Mouse (Mus musculus): ENCODE measurements at regions not wholly inside any gene's neighbourhood (a gene's known extent, or its start where the extent isn't known, plus 50 kb on each side); places are given as distances from the start of the nearest gene placed in this dataset.
"Not testable (repeated sequence)": the region's sequence is repeated elsewhere in the genome, so short reads cannot be mapped to it uniquely, and the experiment has no call there.

DNA sequence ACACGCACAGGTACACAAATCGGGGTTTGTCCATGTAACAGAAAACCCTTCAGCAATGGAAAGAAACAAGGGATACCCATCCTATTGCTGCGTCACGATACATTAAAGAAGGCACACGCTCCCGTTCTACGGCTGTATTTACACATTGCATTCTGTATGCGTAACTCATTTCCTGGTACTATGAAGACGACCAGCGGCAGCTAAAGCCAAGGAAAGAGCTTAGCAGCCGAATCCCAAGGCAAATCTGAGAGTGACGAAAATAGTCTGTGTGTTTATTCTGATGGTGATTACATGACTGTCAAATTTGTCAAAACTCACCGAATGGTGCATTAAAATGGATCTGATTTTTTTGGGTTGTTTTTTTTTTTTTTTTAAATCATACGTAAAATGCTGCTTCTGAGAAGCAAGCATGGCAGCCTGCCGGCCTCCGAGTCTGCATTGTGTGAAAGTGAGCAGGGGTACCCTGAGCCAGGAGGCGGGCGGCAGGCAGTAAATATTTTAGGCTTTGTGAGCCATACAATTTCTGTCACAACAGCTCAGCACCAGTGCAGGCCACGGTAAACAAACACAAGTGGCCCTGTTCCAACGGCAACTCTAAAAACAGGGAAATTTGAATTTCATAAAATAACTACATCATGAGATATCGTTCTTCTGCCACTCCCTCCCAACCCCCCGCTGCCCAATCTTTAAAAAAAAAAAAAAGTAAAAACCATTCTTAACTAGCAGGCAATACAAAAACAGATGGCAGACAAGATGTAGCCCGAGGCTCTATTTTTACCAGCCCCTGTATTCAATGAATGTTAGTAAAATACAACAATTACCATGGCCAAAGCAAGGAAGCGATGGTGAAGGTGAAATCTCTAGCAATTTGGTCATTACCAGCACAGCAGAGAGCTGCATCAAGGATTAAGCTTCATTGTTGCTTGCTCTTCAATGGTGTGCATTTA, 164.2 kb upstream of the Kit start:
- no peak for DNase-seq

DNA sequence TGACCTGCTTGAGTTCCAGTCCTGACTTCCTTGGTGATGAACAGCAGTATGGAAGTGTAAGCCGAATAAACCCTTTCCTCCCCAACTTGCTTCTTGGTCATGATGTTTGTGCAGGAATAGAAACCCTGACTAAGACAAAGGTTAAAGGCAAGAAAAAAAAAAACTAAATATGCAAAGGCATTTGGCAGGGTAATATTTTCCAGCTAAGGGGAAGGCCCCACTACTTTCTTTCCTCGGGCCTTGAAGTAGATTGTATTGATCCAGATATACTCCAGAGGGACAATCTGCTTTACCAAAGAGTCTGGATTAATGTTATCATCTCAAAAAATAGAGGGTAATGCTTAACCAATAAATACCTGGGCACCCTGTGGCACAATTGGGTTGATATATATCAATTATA, 155.4 kb upstream of the Kit start:
- not testable (repeated sequence) for DNase-seq

DNA sequence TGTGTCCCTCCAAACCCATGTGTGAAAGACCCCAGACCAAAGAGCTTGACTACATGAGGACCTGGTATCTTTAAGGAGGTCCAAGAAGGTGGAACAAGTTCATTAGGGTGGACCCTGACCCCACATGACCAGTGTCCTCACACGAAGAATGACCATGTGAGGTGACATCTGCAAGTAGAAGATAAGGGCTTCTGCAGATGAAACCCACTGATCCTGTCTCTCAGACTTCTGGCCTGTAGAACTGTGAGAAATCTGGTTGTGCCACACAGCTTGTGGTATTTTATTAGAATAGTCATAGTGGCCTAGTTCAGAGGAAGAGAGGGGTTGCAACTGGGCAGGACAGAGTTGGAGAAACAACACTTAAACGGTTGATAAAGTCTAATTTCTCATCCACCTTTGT, 141.8 kb upstream of the Kit start:
- DNase-seq: no peak

DNA sequence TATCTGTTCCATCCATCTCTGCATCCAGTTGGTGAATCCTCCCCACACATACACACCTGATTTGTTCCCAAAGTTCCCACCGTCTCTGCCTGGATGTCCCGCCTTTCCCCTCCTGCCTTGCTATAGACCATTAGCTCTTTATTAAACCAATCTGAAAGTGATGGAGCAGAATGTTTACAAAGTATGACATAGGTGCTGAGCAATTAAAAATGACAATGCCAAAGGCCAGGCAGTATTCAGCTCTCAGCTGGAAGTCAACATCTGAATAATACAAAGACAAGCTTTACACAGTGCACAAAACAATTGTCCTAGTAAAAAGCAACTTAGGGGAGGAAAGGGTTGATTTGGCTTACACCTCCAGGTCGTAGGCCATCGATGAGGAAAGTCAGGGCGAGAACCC, 136.8 kb upstream of the Kit start:
- DNase-seq: no peak

DNA sequence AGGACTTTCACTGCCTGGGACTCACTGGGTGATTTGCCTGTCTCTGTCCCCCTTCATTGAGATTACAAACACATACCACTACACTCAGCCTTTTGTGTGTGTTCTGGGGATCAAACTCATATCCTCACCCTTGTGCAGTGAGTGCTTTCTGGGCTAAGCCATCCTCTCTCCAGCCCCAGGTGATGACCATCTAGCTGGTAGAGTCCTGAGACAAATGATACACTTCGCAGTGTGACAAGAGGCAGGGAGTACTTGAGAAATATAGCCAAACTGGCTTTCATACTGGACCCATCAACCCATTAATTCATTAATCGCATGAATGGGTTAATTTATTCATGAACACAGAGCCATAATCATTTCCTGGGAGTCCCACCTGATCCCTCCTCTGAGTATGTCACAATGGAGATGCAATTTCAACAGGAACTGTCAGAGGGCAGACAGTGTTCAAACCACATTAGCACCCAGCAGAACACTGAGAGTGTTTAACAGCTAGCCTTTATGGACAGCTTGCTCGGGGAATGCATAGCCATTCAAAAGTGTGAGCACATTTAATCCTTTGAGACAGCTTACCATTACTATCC, 130.6 kb upstream of the Kit start:
- no peak for DNase-seq

DNA sequence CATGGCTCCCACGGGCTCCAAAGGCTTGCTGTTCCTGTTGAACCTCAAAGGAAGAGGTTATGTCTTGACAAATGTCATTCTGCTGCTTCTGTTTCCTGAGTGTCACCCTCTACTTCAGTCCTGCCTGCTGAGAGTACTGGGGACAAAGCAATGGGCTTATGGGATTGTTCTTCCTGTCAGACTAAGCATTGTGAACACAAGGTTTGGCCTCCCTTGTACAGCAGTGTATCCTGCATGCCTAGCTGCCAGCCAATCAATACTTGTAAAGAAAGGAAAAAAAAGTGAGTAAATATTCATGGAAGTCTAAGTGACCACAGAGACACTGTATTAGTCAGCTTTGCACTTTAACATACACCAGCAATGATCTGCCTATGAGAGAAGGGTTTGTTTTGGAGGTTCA, 128.3 kb upstream of the Kit start:
- no peak for DNase-seq

DNA sequence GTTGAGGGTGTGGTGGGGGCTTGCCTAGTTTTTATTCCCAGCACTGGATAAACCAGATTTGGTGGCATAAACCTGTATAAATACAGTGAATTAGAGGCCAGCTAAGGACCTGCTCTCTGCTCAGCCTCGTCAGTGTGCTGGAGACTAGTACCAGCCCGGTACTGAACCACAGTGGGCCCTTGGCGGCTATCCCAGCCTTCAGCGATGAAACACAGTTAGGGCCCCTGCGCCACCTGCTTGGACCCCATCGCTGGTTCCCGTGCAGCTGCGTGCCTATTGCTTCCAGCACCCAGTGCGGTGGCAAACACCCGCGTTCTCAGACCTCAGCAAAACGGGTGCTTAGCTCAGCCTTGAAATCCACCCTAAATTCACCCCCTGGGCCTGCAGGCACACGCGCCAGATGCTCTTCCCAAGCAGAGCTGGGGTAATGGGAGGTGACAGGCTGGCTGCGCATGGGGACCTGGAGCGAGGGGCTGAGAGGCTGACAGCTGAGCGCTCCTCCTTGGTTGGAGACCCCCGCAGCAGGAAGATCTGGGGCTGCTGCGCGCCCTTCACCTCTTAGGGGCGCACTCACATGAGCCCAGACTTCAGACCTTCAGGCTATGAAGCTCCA, 124.7 kb upstream of the Kit start:
- DNase-seq: no peak

DNA sequence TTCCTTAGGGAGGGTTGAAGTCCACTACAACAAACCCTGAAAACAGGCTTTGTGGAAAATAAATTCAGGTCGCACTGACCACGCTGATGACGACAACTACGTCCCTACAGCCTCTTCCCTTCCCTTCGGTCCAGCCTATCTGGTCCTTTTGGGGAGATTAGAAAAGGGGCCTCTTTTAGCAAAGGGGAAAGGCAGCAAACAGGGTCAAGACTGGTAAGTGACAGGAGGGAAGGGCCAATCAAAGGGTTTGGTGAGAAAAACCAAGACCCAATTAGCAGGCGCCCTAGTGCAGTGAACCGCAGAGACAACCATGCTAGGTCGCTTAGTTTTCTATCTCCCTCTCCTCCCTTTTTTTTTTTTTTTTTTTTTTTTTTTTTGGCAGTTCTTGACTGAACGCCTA, 124.2 kb upstream of the Kit start:
- peak; percentile 24 to 35 for DNase-seq

DNA sequence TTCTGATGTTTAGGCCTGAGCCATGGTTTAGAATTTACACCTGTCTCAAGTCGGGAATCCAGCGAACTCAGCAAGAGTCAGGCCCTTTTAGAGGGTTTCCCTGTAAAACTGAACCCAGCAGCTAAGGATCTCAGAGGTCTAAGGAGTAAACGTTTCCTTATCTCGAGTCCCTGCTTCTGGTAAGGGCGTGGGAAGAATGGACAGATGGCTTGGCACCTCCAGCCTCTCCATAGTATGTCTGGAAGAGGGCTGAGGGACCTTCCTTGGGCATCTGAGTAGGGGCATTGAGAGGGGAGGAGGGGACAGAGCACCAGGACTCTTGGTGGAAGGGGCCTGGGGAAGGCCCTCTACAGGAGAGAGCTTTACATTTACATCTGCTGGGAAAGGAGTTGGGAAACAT, 123.6 kb upstream of the Kit start:
- no peak for DNase-seq

DNA sequence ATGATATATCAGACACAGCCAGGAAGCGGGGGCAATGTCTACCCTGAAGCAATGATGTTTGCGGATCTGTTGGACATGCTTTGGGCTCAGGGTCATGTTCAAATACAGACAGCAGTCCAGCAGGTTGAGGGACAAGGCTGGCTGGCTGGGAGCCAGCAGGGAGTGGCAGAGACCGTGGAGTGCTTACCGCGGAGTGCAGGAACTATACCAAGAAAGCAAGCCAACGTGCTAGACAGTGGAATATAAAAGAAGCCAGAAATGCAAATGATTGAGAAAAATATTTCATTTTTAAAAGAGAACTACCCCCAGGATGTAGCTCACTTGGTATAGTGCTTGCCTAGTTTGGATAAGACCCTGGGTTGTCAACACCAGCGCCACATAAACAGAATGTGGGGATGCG, 123.0 kb upstream of the Kit start:
- peak; percentile 46 to 70 for DNase-seq

DNA sequence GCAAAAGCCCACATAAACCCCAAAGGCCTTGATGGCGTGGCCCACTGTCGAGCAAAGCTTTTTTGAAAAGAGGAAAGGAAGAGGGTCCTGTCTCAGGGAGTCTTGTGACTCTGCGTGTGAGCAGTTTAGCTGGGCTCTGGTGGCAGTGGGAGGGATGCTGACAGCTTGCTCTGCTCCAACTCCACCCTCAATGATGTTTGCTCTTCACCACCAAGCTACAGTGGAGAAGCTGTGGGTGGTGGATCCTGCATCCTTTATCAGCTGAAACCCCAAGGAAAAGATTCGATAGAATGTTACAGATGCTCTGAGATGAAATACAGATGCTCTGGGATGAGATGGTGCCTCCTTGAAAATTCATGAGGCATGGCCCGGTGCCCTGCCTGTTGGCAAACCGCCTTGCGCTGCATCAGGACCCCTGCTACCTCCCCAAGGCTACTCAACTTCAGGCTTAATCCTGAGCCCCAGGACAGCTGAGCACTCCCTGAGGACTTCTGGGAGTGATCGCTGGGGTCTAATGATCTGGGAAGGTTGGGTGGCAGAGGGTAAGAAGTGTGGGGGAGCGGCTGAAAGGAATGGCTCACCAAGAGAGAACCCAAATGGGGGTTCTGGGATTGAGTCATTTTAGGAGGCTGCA, 120.8 kb upstream of the Kit start:
- DNase-seq: no peak

DNA sequence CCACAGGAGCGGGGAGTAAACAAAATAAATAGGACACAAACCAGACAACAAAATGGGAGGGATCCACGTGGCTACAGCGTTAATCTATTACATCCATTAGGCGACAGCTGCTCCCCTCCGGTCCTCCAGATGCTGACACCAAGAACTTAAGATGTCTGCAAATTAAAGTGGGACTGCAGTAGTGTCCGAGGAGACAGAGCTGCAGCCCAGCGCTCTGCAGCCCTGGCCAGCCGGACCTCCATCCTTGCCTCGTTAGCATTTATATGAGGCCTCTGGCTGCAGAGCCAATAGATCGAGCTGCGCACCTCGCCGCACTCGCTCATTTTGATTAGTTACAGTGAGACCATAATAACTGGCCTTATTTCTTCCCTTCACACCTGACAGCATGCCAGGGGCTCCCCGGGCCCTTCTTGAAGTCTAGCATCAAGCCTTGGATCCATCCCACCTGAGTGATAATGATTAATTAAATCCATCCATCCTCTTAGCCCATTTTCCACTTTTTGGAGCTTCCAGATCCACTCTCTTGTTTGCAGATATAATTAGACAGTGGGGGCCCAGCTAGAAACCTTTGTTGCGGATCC, 119.7 kb upstream of the Kit start:
- DNase-seq: no peak

DNA sequence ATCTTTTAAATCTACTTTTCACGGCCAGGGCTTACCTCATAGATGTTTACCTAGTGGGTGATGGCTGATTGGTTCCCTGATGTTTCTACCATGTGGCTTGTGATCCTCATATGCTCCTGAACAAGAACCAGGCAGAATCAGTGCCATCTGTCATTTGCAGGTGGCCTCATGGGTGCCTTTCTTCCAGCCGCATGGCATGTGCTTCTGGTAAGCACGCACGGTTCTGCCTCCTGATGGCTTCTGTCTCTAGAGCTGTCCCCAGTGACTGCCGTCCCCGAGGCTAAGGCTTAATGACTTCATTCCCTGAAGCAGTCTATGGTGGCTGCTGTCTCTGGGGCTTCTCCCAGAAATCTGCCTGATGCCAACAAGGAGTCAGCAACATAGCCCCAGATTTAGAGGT, 117.3 kb upstream of the Kit start:
- no peak for DNase-seq

DNA sequence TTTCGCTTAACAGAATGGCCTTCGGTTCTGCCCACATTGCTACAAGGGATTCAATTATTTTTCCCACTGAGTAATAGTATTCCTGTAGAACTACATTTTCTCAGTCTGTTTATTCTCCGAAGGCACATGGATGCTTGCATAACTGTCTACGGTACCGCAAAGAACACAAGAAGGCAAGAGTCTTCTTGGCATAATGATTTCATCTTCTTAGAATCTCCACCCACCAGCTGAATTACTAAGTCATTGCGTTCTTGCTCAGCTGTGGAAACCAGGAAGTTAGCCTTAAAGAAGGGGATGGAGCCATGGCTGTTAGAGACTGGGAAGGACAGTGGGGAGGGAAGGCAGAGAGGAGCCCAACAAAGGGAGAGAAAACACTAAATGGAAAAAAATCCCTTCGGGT, 116.4 kb upstream of the Kit start:
- no peak for DNase-seq

DNA sequence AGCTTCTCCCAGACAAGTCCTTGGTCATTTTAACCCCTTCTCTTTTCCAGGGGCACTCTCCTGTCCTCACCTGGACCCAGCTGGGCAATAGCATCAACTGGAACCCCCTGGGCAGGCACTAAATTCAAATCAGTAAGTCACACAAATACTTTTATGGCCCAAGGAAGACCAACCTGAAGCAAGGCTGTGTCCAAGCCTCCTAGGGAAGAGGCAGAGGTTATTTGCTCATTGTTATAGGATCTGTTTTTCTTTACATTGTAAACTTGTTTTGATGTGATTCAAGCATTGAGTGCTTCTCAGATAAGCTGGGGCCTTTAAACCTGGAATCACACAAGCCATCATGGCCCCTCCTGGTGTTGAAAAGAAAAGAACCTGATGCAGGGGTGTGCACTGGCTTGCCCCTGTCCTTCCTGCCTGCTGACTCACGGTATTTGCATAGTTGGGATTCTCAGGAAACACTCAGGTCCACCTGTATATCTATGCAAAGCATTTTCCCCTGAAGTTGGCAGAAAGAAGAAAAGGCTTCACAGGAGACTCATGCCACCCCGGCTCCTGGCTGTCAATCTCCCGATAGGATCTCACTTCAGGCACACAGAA, 114.9 kb upstream of the Kit start:
- DNase-seq: no peak

DNA sequence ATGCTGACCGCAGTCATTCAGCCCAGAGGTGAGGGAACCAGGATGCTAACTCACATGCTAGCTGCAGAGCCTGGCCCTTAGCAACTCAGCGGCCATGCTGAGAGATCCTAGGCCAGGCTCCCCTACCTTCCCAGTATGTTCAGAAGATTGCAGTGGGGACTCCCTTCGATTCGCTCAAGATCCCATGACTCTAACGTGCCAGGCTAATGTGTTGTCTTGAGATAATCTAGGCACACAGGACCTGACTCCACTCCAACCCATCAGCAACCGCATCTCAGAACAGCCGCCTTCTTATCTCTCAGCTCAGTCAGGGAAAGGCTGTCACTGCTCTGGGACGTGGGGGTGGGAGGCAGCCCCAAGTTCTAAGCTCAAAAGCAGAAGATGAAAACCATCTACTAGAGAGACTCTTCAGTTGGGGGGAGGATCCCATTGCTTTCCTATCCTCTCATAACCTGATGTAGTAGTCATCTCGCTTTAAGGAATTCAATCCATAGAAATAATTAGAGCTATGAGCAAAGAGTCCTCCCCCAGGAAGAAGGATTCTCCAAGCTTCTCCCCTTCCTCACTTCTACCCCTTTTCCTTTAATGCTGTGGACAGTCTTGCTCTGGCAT, 114.2 kb upstream of the Kit start:
- no peak for DNase-seq

DNA sequence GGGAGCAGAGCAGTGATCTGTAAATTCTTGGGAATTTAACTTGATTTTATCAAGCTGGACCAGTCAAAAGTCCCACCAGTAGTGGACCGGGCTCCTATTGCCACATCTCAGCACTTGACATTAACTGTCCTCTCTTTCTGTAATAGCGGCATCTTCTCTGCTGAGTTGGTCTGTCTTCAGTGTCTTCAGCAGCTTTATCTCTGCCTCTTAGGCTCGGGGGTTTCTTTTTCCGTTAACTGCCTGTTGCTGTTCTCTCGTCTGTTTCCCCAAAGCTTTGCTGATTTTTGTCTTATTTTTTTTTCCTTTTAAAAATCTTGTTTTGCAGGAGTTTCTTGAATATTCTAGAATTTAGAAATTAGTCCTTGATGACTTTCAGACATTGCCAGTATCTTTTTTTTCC, 113.3 kb upstream of the Kit start:
- DNase-seq: no peak

DNA sequence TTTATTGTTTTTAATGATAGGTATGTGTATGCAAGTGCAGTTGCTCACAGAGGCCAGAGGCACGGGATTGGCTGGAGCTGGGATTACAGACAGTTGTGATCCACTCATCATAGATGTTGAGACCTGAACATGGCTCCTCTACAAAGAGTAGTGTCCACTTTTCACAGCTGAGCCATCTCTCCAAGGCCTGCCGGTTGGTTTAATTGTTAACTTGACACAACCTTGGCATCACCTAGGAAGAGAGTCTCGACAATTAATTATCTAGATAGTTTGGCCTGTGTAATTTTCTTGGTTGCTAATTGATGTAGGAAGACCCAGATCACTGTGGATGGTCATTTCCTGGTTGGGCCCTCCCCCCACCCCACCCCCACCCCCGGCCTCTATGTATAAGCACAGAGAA, 111.1 kb upstream of the Kit start:
- DNase-seq: peak; percentile 40 to 53

DNA sequence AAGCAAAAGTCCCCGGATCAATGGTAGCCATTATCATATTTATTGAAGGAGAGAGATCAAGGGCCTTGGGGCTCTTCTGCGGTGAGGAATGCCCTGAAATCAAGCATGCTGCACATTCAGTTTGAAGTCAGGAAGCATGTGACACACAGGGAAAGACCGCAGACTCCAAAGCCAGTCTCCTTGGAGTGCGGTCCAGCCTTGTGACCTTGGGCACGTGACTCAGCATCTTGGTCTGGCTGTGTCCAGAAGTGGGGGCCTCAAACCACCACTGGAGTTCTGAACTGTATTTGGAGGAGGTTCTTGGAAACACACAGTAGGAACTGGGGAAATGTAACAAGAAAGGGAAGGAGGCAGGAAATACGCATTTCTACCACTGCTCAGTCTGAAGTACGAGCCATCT, 109.0 kb upstream of the Kit start:
- peak; percentile 26 to 29 for DNase-seq

DNA sequence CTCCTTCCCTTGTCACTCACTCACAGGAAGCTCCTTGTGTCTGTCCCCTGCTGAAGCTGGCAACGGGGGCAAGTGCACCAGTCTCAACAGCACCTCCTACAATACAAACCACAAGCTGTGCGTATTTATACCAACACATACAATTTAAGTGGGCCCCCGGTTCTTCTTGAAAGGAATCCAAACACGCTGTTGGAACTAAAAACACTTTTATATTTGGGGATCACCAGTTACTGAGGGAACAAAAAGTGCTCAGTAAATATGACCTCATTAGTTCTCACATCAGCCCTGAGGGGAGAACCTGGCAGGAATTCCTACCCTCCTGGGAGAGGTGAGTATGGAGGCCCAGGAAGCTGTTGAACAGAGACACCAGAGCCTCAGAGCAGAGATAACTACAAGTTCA, 107.8 kb upstream of the Kit start:
- peak in 1 of 2 experiments; percentile 12 for DNase-seq

DNA sequence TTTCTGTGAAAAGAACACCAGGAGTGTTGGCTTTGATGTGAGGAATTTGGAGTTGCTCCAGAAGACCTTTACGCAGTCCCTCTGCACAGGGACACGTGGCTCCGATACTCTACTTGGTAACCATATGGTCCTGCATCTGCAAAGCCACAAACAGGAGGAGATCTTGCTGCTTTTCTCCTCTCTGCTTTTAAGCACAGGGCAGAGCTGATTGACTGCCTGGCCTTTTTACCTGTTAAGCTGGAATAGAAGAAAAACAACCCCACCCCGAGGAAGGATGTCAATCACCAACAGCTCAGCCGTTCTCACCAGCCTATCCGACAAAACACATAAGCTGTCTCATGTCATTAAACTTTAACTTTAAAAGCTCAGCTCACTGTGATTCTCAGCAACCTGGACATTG, 106.8 kb upstream of the Kit start:
- peak; percentile 54 to 67 for DNase-seq

DNA sequence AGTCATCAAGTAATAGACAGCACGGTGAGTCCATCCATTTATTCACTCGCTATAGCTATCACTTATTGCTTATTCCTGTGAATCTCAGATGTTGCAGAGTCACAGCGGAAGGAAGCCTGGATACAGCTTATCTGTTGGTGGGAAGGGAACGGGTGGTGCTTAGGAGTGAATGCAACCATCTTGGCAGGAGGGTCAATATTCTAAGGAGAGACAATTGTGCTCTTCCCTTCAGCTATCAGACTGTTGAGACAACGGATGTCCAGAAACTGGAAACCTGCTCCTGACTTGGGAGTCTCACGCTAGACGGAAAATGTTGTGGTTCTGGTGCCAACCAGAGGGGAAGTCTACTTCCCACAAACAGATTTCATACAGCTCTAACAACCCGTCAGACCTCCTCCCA, 103.7 kb upstream of the Kit start:
- DNase-seq: no peak
